Mouse (Mus musculus) adrenal gland, postnatal 0 days (tissue): ENCODE data around the gene Ctdsp2. TPM values are rescaled to one million over a fixed set of nuclear protein-coding genes. Genes with fewer than 3 reads are reported as not detected.

Experiments used
- microRNA-seq: library from miRNA; unstranded; fragments of <30 nt; microRNA quantifications from one replicate; pipeline ENCODE4, GENCODE M21; 2016; ENCODE audit warnings: borderline replicate concordance; ENCODE audit not compliant: insufficient number of aligned reads
- polyA plus RNA-seq: library from polyadenylated mRNA; unstranded; fragments of >200 nt; fragmentation: Nextera tagmentation; extraction: Ambion mirVana; gene quantifications from 2 replicates; pipeline ENCODE4 v1.2.1, GENCODE M21; 2015

The Ctdsp2 gene
- polyA plus RNA-seq: 47.7 and 54.5 TPM in 2 replicates

DNA sequence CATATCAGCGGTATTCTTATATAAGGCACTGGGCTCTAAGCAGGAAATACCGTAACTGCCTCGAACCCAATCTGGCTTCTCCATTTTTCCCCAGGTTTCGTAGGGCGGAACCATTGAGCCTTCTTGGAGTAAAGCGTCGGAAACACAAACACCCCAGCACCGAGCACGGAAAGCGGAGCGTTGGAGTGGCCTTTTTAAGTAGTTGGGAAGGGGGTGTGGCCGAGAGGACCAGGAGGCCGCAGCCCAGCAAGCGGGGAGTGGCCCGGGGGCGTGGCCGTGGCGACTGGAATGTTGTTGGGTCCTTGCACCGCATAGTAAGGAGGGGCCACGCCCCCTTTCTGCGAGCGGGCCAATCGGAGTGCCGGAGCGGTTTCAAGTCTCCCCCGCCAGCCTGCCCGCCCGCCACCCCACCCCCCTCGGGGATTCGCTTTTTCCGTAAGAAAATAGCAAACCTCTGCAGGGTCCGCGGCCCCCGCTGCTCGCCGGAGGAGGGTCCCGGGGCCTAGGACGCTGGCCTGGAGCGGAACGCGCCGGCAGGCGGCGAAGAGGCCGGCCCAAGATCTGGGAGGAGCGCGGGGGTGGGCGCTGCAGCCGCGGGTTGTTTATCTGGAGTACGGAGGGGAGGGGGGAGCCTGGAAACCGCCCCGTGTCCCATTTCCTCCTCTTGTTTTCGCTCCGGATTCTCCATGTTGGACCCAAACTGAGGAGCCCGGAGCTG is at the start of gene Ctdsp2:
Ctdsp2 (plus strand) TSS at position 441 of the 718 bp plus-strand sequence.

DNA sequence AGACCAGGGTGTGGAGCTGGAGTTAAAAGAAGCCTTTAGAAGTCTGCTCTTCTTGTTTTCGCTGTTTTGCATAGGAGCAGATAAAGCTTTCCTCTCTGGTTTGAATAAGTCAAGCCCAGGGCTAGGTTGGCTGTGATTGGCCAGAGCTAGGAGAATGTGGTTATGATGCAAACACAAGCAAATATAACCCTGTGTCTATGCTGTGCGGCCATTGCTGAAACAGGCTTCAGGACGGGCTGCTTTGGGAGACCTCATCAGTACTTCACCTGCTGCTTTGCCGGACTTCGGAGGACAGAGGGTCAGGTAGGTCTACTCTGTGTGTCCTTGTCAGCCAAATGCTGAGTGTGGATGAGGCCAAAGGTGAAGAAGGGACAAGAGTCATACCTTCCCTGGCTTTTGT is 22.0 kb downstream of the Ctdsp2 start, which contains the start of gene Avil:
Avil (plus strand) TSS at position 181 of the 400 bp plus-strand sequence.

GRCm38 (mm10) chr10:127030336-127031296 is 52.1 kb downstream of the Ctdsp2 start, which contains the start of gene Tsfm:
Gene Tsfm (minus strand): TSS chr10:127030840.

DNA sequence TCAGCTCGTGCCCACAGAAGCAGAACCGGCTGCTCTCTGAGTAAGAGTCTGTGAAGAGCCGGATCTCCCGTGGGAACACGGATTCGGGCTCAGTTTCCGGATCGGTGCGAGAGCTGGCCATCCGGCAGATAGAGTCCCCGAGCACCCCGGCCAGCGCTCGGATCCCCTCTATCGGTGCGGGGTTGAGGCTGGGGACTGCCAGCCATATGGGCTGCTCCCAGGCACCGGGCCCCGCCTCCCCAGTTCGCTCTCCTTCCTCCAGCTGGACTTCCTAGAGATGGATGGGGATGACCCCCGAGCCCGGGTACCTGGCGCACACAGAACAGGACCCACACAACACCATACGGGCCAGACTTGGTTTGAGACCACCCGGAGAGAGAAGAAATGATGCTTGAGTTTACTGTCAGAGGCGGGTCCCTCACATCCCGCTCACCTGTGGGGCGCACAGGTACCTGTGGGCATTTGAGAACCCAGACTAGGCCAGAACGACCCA is 62.8 kb downstream of the Ctdsp2 start, which contains the start of the genes Mettl1 and Eef1akmt3:
Mettl1 (plus strand) TSS at position 141 of the 493 bp plus-strand sequence.
Eef1akmt3 (minus strand) TSS at position 240 of the 493 bp plus-strand sequence.

DNA sequence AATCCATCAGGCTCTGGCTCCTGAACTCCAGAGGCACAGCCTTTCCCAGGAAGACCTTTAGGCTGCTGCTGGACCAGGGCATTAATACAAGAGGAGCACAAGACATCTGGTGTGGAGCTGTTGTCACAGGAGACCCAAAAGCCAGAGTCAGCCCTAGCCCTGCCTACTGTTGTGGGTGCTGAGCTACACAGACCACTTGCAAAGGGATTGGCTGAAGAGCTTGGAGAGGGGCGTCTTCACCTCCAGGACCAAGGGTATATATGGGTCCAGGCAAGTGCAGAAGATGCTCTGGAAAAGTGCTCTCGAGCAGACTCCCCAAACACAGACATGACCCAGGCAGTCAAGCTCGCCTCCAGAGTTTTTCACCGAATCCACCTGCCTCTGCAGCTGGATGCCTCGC is 69.4 kb downstream of the Ctdsp2 start, which contains the start of gene Cyp27b1:
Cyp27b1 (plus strand) TSS at position 297 of the 400 bp plus-strand sequence.

Small RNA genes within 50 kb of the gene (microRNA-seq; reads per million reads assigned to microRNA genes)
- gene Mir26a-2 (54.3 reads per million, percentile 36 among the genes with 10 or more reads in this experiment), gene Mir546 (not detected)

Other genes with a start within 250 kb of the Ctdsp2 start
- 15.3 and 24.1 TPM in 2 replicates for gene Atp23, start 77.4 kb upstream of the Ctdsp2 start, polyA plus RNA-seq
- gene Avil, start 22.0 kb downstream of the Ctdsp2 start, polyA plus RNA-seq: 0.22 and 0.69 TPM in 2 replicates
- gene Tsfm, start 52.1 kb downstream of the Ctdsp2 start, polyA plus RNA-seq: 48.6 and 93.0 TPM in 2 replicates
- gene Mettl1, start 62.7 kb downstream of the Ctdsp2 start, polyA plus RNA-seq: 21.1 and 31.5 TPM in 2 replicates
- 0.05 and 0.15 TPM in 2 replicates for gene Eef1akmt3, start 62.8 kb downstream of the Ctdsp2 start, polyA plus RNA-seq
- 0.25 and 0.30 TPM in 2 replicates for gene Cyp27b1, start 69.5 kb downstream of the Ctdsp2 start, polyA plus RNA-seq
- gene March9, start 81.5 kb downstream of the Ctdsp2 start, polyA plus RNA-seq: 0.98 and 1.1 TPM in 2 replicates
- 454 and 569 TPM in 2 replicates for gene Cdk4, start 84.8 kb downstream of the Ctdsp2 start, polyA plus RNA-seq
- gene Tspan31, start 91.5 kb downstream of the Ctdsp2 start, polyA plus RNA-seq: 127 and 168 TPM in 2 replicates
- 0.20 and 0.39 TPM in 2 replicates for gene Agap2, start 96.6 kb downstream of the Ctdsp2 start, polyA plus RNA-seq
- gene Os9, start 142.4 kb downstream of the Ctdsp2 start, polyA plus RNA-seq: 70.0 and 115 TPM in 2 replicates
- gene B4galnt1, start 186.5 kb downstream of the Ctdsp2 start, polyA plus RNA-seq: 8.3 and 11.5 TPM in 2 replicates
- 0.77 and 1.5 TPM in 2 replicates for gene Slc26a10, start 201.9 kb downstream of the Ctdsp2 start, polyA plus RNA-seq
- 26.9 and 37.1 TPM in 2 replicates for gene Arhgef25, start 211.4 kb downstream of the Ctdsp2 start, polyA plus RNA-seq
- 71.2 and 89.3 TPM in 2 replicates for gene Dtx3, start 217.0 kb downstream of the Ctdsp2 start, polyA plus RNA-seq
- gene Pip4k2c, start 232.9 kb downstream of the Ctdsp2 start, polyA plus RNA-seq: 20.1 and 31.2 TPM in 2 replicates